Mouse (Mus musculus) layer of hippocampus, adult 8-10 months (tissue): ENCODE measurements around the gene Foxo4. TPM values are rescaled to one million over a fixed set of nuclear protein-coding genes. Genes with fewer than 3 reads are reported as not detected.

Experiments
- DNase-seq, 2 experiments: peaks; one replicate each; pipeline ENCODE4 v3.0.0; 2022; ENCODE audit warnings: low spot score in 2 of 2
- total RNA-seq, 4 experiments: library from RNA; stranded (reverse); gene quantifications; 2 replicates each; pipeline ENCODE4 v1.2.4; 2022

Foxo4 gene
- total RNA-seq, 4 experiments from 2014 or later: 18.9 to 24.7 (median 22.3) TPM

DNA sequence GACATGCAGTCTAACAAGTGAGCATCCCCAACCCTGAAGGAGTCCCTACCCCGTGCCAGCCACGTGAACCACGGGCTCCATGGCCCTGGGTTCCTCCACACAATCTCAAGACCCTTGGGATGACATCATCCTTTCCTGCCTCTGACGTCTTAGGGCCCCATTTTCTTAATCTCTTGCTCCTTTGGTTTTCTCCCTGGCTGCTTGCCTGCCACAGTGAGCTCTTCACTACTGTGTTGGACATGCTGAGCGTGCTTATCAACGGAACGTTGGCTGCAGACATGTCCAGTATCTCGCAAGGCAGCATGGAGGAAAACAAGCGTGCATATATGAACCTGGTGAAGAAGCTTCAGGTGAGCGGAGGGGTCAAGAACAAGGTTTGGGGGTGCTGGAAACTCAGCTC lies 35.8 kb downstream of the Foxo4 start:
- no peak for DNase-seq

GRCm38 (mm10) chrX:101299055-101299454 lies 44.7 kb downstream of the Foxo4 start, which contains the start of gene Nlgn3:
Gene Nlgn3 (plus strand): TSS chrX:101299168.
- DNase-seq: peak in 1 of 2 experiments; percentile 39

DNA sequence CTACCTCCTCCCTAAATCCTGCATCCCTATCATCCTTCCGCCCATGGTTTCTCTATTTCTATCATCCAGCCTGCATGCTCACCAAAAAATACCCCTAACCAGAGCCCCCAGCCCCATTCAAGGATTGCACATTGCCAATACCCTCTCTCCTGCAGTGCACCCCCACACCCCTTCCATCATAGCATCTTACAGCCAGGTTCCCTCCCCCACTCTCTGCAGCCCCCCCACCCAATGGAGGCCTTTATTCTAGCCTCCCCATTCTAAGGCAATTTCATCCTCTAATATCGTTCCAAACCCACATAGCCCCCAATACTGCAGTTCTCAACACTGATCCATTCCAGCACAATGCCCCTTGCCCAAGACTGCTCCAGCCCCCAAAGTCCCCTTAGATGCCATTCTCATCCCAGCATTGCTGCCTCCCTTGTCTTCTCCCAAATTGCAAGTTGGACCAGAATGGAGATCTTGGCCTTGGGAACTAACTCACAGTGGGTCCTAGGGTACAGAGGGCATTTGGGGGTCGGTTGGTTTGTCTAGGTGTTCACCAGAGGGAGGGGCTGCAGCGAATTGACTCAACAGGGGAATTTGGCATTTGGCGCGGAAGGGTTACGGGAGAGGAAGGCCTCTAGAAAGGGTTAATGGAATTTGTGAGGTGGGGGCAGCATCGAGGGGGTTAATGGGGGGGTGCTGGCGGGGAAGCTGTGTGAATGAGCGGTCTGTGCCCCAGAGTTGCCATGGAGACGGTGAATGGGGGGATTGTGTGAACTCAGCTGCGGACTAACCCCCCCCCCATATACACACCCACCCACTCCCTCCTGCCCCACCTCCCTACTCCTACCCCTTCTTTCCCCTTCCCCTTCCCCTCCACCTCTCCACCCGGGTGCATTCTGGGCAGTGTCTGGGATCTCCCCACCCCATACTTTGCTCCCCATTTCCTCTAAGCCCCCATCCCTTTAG lies 45.4 kb downstream of the Foxo4 start:
- DNase-seq: no peak

DNA sequence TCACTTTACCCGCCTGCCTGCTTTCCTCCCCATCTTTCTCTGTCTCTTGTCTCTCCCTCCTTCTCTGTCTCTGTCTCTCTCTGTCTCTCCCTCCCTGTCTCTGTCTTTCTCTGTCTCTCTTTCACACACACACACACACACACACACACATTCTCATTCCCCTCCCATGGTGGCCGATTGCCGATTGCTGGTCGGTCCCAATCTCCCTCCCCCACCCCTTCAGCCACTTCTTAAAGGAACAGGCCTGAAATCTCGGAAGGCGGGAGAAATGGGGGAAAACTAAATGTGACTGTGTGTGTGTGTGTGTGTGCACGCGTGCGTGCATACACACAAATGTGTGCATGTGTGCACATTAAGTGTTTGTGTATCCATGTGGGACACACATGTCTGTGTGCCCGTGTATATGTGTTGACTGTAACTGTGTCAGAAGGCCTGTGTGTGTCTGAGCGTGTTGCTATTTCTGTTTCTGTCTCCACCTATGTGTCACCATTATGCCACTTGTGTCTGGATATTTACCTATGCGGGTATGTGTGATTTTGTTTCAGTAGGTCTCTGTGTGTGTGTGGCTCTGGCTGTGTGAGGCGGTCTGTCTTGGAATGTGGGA lies 46.2 kb downstream of the Foxo4 start:
- DNase-seq: no peak

- no peak for DNase-seq
Observed at GRCm38 (mm10) chrX:101301654-101302053, 47.3 kb downstream of the Foxo4 start.

DNA sequence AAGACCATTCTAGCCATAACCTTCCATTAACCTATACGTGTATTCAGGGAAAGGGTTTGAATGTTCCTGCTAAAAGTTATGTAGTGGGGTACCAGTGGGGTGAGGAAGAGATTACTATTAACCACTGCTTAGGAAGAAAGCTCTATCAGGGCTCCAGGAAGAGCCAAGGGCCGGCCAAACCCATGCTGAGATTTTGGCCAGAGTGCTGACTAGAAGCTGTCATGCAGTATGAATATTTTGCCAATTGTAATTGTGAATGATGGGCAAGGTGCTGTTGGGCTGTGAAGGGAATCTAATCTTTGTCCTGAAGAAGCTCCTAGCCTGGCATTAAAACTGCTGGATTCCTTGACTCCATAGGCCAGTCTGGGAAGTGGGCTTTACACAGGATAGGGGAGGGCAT lies 50.3 kb downstream of the Foxo4 start:
- no peak for DNase-seq

GRCm38 (mm10) chrX:101309299-101309698 lies 55.0 kb downstream of the Foxo4 start:
- DNase-seq: no peak

Other genes with a start within 250 kb of the Foxo4 start
- 1 to 10 TPM in 1 of 4 experiments, under 1 TPM in 3; 0.14 to 1.1 (median 0.31) TPM for gene Tex11, start 194.9 kb upstream of the Foxo4 start, total RNA-seq
- gene Slc7a3, start 168.5 kb upstream of the Foxo4 start, total RNA-seq: 1 to 10 TPM; 7.2 to 7.6 (median 7.6) TPM
- gene Snx12, start 32.0 kb upstream of the Foxo4 start, total RNA-seq: 100 to 1,000 TPM in 1 of 4 experiments, 10 to 100 TPM in 3; 77.3 to 103 (median 85.8) TPM
- gene Gm614, start 9.5 kb downstream of the Foxo4 start, total RNA-seq: not detected
- 1 to 10 TPM in 2 of 4 experiments, under 1 TPM in 2; 0.37 to 1.6 (median 1.1) TPM for gene Il2rg, start 13.7 kb downstream of the Foxo4 start, total RNA-seq
- under 1 TPM in 1 of 4 experiments, not detected in 3; 0.27 TPM for gene Gm20489, start 14.5 kb downstream of the Foxo4 start, total RNA-seq
- 10 to 100 TPM; 28.1 to 37.8 (median 33.4) TPM for gene Med12, start 19.5 kb downstream of the Foxo4 start, total RNA-seq
- gene Nlgn3, start 44.6 kb downstream of the Foxo4 start, total RNA-seq: 100 to 1,000 TPM; 164 to 172 (median 167) TPM
- 10 to 100 TPM; 15.2 to 18.5 (median 17.0) TPM for gene Gjb1, start 121.8 kb downstream of the Foxo4 start, total RNA-seq
- gene Zmym3, start 166.3 kb downstream of the Foxo4 start, total RNA-seq: 100 to 1,000 TPM; 169 to 203 (median 194) TPM
- 100 to 1,000 TPM; 121 to 138 (median 128) TPM for gene Nono, start 174.8 kb downstream of the Foxo4 start, total RNA-seq
- gene Itgb1bp2, start 194.6 kb downstream of the Foxo4 start, total RNA-seq: 1 to 10 TPM in 3 of 4 experiments, not detected in 1; 1.2 to 2.1 (median 1.4) TPM